Mouse (Mus musculus) spleen, adult 12 weeks (tissue): ENCODE data around the gene Nek7.
A peak's percentile ranks its signal among the peaks of the same experiment; 100 is the strongest.

Experiments
- DNase-seq: peaks from one replicate; pipeline ENCODE4 v3.0.0; 2022; ENCODE audit warnings: low spot score

Nek7 gene

DNA sequence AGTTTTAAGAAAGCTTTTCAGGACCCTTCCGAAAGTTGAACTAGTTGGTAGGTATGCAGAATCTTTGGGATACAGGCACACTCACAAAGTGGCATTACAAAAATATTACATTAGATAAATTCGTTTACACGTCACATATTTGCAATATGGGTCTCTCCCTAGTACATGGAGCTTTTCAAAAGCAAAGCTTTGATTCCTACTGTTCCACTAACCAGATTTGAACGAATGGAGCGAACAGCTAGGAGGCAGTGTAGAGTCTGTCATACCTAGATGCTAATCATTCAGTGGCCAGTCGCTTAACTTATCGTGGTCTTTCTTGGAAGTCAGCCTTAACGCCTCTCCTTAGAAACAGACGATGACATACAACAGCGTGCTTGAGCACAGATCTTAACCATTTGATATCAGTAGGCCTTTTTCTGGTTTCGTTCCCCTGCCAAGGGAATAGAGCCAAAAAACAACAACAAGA is at the start of gene Nek7:
Gene Nek7 (minus strand): TSS at position 146 of the 466 bp plus-strand sequence.
- peak; percentile 8 for DNase-seq

DNA sequence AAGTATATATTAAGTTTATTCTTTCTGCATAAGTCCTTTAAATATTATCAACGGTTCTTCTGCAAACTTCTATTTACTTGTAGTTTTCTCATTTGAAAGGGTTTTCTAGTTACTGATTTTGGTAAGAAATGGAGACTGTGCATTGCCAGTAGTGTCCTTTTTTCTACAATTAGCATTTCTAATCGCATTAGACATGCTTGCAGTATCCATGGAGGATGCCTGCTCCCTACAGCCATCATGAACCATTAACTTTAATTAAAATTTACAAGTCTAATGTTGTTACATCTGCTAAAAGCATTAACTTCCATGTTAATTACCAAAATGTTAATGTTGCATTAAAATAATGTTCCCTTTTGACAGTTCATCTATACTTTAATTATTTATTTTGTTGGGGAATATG is 42.4 kb upstream of the Nek7 start:
- no peak for DNase-seq

DNA sequence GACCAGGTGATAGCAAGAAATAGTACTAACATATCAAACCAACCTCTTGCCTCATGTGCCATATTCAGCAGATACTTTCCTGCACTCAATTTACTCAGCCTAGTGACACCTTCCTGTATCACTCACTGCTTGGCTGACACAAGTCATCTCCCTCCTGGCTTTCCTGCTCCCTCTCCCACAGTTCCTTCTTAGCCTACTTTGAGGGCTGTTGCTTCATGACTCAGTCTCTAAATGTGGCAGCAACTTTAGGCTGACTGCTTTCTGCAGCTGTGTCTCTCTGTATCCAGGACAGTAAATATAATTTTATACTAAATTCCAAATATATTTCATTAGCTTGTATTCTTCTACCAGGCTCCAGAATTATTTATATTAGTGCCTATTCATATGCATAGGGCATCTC is 34.3 kb upstream of the Nek7 start:
- DNase-seq: no peak

DNA sequence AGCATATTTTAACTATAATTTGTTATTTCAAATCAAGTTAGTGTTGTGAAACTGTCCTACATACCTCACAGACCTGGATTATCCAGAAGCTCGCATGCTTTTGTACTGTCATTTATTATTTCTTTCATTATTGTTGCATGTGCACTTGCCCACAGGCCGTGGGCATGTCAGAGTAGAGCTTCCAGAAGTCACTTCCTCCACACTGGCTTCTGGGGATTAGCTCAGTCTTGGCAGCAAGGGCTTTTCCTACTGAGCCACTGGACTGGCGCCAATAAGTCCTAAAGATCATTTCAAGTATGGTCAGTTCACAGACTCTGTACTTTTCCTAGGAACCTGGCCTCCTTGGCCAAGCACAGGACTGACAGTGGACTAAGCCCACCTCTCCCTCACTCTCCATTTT is 25.1 kb upstream of the Nek7 start:
- no peak for DNase-seq

- no peak for DNase-seq
These were observed 23.4 kb upstream of the Nek7 start for GRCm38 (mm10) chr1:138643306-138643830.

- no peak for DNase-seq
These were observed 21.1 kb upstream of the Nek7 start for GRCm38 (mm10) chr1:138640934-138641461.

DNA sequence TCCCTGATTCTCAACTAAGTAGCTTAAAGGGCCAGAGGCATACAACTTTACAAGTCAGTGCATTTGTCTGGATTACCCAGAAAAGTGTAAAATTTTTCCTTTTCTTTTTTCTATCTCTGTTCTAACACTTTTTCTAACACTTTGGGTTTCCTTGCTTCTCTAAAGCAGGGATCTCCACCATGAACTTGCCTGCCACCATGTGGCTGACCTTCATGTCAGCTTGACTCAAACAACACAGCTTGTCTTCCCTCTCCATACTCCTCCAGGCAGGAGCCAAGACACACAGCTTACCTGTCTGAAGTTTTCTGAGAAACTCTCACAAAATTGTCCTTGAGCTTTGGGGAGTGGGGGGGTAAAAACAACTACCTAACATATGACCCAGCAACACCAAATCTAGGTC is 17.9 kb upstream of the Nek7 start:
- no peak for DNase-seq

DNA sequence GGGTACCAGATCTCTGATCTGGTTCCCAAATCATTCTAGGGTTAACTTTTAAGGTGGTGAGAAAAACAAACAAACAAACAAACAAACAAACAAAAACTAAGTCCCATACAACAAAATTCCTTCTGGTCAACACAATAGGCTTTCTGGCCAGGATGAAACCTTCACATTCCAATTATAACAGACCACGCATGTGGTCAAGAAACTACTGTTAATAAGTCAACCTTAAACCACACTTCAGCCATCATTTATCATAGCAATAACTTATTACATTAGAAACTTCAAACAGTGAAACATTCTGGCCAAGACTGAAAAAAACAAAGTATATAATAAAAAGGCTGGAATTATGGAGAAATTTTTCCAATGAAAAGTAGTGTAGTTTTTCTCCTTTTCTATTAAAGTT is 14.6 kb upstream of the Nek7 start:
- no peak for DNase-seq

GRCm38 (mm10) chr1:138628919-138629318 is 9.0 kb upstream of the Nek7 start:
- DNase-seq: no peak

DNA sequence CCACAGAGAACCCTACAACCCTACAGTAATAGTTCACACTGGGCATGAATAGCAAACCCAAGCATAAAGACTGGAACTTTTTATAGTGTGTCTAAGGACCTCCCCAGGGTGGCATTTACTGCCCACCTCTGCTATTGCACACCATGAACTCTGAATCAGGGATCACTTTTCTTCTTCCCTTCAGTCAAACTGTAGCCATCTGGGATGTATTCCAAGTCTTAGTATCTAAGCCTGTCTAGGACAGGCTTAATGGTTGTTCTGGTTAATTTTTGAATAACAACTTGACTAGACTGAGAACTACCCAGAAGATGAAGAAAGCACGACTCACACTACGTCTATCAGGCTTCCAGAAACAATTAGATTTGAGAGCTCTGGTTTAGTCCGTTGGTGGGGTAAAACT is 8.5 kb upstream of the Nek7 start:
- no peak for DNase-seq

GRCm38 (mm10) chr1:138627804-138628203 is 7.9 kb upstream of the Nek7 start:
- no peak for DNase-seq

- DNase-seq: no peak
These were observed 6.3 kb upstream of the Nek7 start for GRCm38 (mm10) chr1:138626288-138626687.

DNA sequence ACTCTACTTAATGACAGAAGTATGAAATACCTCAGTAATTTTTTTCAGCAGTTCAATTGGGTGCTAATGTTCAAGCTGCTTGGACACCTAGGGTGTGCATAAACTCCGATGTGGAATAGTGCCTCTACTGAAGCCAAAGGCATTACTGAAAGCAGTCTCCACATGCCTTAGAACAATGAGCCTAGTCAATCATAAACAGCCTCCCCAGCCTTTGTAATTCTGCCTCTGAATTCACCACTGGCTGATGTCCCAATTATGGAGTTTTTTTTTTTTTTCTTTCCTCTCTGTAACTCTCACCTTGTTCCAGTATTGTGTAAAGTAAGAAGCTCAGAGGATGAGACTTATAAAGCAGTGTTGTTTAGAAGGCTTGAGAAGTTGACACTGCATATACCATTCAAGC is 3.9 kb upstream of the Nek7 start:
- DNase-seq: no peak

DNA sequence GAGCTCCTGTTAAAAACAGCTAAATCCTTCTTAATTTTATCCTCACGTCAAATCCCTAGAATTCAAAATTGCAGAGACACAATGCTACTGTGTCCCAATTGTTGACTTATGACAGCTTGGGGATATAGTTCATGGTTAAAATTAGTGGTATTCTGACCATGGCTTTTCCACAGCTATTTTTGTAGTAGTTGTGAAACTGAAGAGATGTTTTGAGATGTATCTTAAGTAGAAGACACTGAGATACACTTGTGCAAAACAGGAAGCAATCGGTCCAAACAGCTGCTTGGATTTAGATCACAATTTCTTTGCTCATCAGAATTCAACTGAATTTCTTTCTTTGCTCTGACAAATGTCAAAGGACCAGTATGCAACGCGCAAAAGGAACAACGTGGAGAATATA is 2.9 kb upstream of the Nek7 start:
- DNase-seq: no peak

DNA sequence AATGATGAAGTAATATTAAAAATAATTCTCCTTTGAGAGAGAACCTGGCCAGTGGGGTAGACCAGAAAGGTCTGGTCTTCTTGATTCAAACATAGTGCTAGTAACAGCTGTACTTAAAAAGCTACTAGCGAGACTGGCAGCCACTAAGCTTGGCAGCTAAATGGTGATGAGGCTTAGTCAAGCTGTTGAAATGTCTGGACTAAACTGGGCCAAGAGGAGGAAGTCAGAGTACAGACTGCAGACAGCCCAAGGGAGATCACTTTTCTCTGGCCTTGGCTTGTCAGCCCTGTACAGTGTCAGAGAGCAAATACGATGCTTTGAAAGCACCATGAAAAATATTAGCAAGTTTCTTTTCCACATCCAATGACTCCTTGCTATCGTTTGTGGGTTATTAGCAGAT is 2.5 kb upstream of the Nek7 start:
- no peak for DNase-seq

GRCm38 (mm10) chr1:138619114-138619971 is 598 bp downstream of the Nek7 start:
- DNase-seq: peak; percentile 92

- DNase-seq: peak; percentile 75
These were observed 2.0 kb downstream of the Nek7 start for GRCm38 (mm10) chr1:138618012-138618354.

- DNase-seq: no peak
These were observed 2.5 kb downstream of the Nek7 start for GRCm38 (mm10) chr1:138617279-138618011.

GRCm38 (mm10) chr1:138615388-138615787 is 4.6 kb downstream of the Nek7 start:
- no peak for DNase-seq

DNA sequence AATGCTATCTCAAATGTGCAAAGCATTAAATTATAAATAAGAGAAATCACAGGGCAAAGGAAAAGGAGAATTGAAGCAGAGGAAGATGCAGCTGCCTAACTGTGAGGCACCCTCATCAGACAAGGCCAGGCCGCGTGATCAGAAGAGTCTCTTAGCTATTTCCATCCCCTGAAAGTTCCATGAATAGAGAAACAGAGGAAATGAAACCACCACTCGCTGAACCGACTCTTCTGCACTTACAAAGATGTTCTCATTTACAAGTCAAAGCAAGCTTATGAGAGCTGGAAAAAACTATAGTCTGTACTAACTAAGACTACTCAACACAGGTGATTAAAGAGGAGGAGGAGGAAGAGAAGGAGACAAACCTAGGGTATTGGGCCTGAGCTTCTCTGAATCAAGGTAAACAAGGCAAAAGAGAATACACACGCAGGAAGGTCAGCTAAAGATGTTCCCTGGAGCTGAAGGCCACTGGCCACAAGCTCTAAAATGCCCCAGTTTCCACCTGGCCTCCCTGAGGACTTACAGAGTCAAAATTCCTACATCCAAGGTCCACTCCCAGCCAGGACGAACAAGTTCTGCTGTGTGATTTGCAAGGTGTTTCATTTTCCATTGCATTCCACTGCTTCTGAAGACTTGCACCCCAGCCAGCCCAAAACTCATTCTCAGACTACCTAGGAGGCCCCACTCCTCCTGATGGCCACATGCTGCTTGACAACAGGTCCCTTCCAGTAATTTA is 5.2 kb downstream of the Nek7 start:
- peak; percentile 26 for DNase-seq

GRCm38 (mm10) chr1:138612177-138612576 is 7.8 kb downstream of the Nek7 start:
- DNase-seq: no peak

DNA sequence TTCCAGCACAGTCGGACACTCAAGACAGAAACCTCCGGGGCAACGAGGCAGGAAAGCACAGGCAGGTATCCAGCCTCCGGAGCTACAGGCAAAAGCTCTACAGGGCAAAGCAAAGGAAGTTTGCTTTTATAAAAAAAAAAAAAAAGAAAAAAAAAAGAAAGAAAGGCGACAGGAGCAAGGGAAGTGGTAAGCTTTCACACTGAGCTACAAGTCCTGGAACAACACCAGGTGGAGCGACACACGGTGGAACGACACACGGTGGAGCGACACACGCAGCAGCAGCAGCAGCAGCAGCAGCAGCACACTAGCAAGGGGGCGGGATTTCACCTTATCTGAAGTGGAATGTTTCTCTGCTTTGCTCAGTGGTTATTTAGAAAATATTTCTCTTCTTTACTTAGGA is 10.8 kb downstream of the Nek7 start:
- no peak for DNase-seq
